Mouse (Mus musculus) thymus, adult 2 months (tissue): ENCODE data around the gene Chst15.

ENCODE experiments used
- CTCF ChIP-seq: fragments of 200-500 bp; IDR thresholded peaks from 2 replicates; pipeline ENCODE4 v1.5.1; 2012; ENCODE audit warnings: mild to moderate bottlenecking, control low read depth, low read length, moderate library complexity, borderline replicate concordance; ENCODE audit not compliant: control insufficient read depth, poor library complexity, insufficient read depth; ENCODE audit errors: extremely low read depth
- POLR2A ChIP-seq: fragments of 200-500 bp; IDR thresholded peaks from 2 replicates; pipeline ENCODE4 v1.6.1; 2012; ENCODE audit warnings: mild to moderate bottlenecking, low read length, control low read depth, moderate library complexity; ENCODE audit not compliant: control insufficient read depth, poor library complexity, insufficient read depth; ENCODE audit errors: extremely low read depth

DNA sequence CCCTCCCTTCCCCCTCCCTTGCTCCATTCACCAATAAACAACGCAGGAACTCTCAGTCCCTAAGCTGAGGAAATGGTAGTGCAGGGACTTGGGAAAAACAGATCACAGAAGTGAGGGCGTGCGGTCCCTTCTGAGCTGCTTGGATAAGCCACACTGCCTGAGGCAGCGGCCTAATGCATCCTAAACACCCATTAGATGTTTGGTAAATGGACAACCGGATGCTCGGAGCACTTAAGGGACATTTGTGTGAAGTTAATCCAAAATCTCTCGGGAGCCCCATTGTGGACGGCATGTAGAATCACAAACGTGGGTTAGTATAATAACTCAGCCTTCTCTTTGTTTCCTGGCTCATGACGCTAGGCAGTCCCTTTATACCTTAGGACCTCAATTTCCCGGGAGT lies 15.1 kb upstream of the Chst15 start:
- no peak for TF ChIP-seq POLR2A
- TF ChIP-seq CTCF, result no peak
